Mouse (Mus musculus): ENCODE measurements around the gene Nlrp10.

DNA sequence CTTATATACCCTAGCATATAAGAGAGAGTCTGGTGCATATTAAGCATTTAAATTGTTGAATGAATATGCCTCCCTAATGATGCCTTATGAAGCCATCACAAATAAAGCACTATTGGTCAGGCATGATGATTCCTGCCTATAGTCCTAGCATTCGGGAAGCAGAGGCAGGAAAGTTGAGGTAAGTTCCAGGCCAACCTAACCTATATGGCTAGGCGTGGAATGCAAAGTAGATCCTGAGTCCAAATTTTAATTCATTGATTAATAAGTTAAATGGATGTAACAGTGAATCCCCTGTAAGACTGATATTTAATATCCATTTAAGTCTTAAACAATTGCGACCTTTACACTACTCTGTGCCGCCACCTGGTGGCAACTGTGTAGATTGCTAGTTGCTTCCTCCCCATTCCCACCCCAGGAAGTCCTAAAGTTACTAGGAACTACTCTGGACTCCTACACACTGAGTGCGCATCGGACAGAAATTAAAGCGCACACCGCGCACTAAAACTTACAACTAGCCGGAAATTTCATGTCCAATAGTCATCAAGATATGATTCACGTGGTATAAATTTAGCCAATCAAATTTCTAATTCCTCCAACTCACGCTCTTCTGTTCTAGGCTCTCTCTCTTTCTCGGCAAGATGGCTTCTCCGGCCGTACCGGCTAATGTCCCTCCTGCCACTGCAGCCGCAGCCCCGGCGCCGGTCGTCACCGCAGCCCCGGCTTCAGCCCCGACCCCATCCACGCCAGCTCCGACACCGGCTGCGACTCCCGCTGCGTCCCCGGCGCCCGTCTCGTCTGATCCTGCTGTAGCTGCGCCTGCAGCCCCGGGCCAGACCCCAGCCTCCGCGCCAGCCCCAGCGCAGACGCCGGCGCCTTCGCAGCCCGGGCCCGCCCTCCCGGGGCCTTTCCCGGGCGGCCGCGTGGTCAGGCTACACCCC, 4.1 kb upstream of the Nlrp10 start, which contains the start of gene Eif3f:
- TF ChIP-seq CTCF (IDR thresholded peaks at IDR 0.05 in 2 of 3, conservative IDR thresholded peaks at IDR 0.05 in 1 of 3; ENCODE audit: control insufficient read depth in 1 of 3, insufficient read depth in 1 of 3, low read depth in 2 of 3, low read length in 3 of 3, poor library complexity in 1 of 3, severe bottlenecking in 1 of 3) (peak; percentile 75 to 96 (median 78)), JUND (IDR thresholded peaks at IDR 0.05; ENCODE audit: low read depth, low read length) (no peak), USF1 (IDR thresholded peaks at IDR 0.05; ENCODE audit: low read depth, low read length) (peak; percentile 96), GATA1 (IDR thresholded peaks at IDR 0.05; ENCODE audit: low read depth, low read length) (peak; percentile 58), POLR2A (IDR thresholded peaks at IDR 0.05; ENCODE audit: control insufficient read depth in 1 of 2, insufficient read depth in 1 of 2, low read depth in 1 of 2, low read length in 2 of 2, poor library complexity in 1 of 2) (peak; percentile 63 to 85), NRF1 (IDR thresholded peaks at IDR 0.05; ENCODE audit: insufficient read depth, low read depth, low read length, poor library complexity, severe bottlenecking) (peak; percentile 25; the same call in 1 of the 2 replicates), TBP (IDR thresholded peaks at IDR 0.05; ENCODE audit: low read depth, low read length) (peak; percentile 94), BHLHE40 (IDR thresholded peaks at IDR 0.05; ENCODE audit: borderline replicate concordance, low read depth, low read length) (no peak), EP300 (IDR thresholded peaks at IDR 0.05; ENCODE audit: low read depth in 1 of 2, low read length in 2 of 2) (no peak), MAX (IDR thresholded peaks at IDR 0.05; ENCODE audit: low read length) (peak; percentile 74), SIN3A (IDR thresholded peaks at IDR 0.05; ENCODE audit: low read length) (peak; percentile 94)
